Mouse (Mus musculus) liver, embryonic 15.5 days (tissue): Measurements from ENCODE around the gene Nsf. TPM values are rescaled to one million over a fixed set of nuclear protein-coding genes. Genes with fewer than 3 reads are reported as not detected.

Source experiments
- polyA plus RNA-seq: library from polyadenylated mRNA; unstranded; fragments of >200 nt; fragmentation: Nextera tagmentation; extraction: Ambion mirVana; gene quantifications from 2 replicates; pipeline ENCODE4 v1.2.1, GENCODE M21; 2015

Nsf gene
- polyA plus RNA-seq, 1 experiment from 2014 or later: 24.2 TPM

Other genes starting within 250 kb of the Nsf start
- 0.05 and 0.06 TPM in 2 replicates for gene Wnt9b, start 204.2 kb downstream of the Nsf start, polyA plus RNA-seq
- gene Wnt3, start 179.9 kb downstream of the Nsf start, polyA plus RNA-seq: not detected in 2 replicates
- 17.1 and 17.9 TPM in 2 replicates for gene Arf2, start 12.7 kb upstream of the Nsf start, polyA plus RNA-seq
- gene Crhr1, start 178.8 kb upstream of the Nsf start, polyA plus RNA-seq: not detected in 2 replicates
- gene Sppl2c, start 232.3 kb upstream of the Nsf start, polyA plus RNA-seq: not detected in 2 replicates